Mouse (Mus musculus) liver, adult 2 months (tissue): ENCODE measurements around the gene Panx1. TPM values are rescaled to one million over a fixed set of nuclear protein-coding genes. Genes with fewer than 3 reads are reported as not detected.

ENCODE experiments used
- DNase-seq: peaks from one replicate; pipeline ENCODE4 v3.0.0-alpha.2; 2011; ENCODE audit warnings: low read depth, low spot score; ENCODE audit errors: extremely low read depth
- H3K27ac ChIP-seq: fragments of 200-500 bp; replicated peaks from 2 replicates; pipeline ENCODE4 v1.5.1; 2012; ENCODE audit warnings: low read depth, mild to moderate bottlenecking, control low read depth, inconsistent platforms, low read length; ENCODE audit not compliant: insufficient read depth
- H3K27me3 ChIP-seq: fragments of 200-500 bp; 2 replicates; pipeline ENCODE4 v1.6.1; 2012; ENCODE audit warnings: mild to moderate bottlenecking, moderate library complexity, low read length, inconsistent platforms; ENCODE audit not compliant: control insufficient read depth, insufficient read depth
- H3K36me3 ChIP-seq: fragments of 200-500 bp; 2 replicates; pipeline ENCODE4 v1.6.1; 2012; ENCODE audit warnings: low read length, inconsistent platforms; ENCODE audit not compliant: control insufficient read depth, insufficient read depth
- H3K4me1 ChIP-seq: fragments of 200-500 bp; 2 replicates; pipeline ENCODE4 v1.6.1; 2011; ENCODE audit warnings: low read length; ENCODE audit not compliant: control insufficient read depth, insufficient read depth
- H3K4me3 ChIP-seq: fragments of 200-500 bp; 2 replicates; pipeline ENCODE4 v1.5.1; 2011; ENCODE audit warnings: low read depth, mild to moderate bottlenecking, control low read depth, low read length, moderate library complexity; ENCODE audit not compliant: insufficient read depth
- H3K79me2 ChIP-seq: fragments of 200-500 bp; 2 replicates; pipeline ENCODE4 v1.6.1; 2012; ENCODE audit warnings: inconsistent platforms, mild to moderate bottlenecking, low read length, moderate library complexity; ENCODE audit not compliant: control insufficient read depth, insufficient read depth
- H3K9ac ChIP-seq: fragments of 200-500 bp; 2 replicates; pipeline ENCODE4 v1.6.1; 2012; ENCODE audit warnings: low read depth, mild to moderate bottlenecking, control low read depth, inconsistent platforms, low read length
- CTCF ChIP-seq: fragments of 200-500 bp; IDR thresholded peaks from 2 replicates; pipeline ENCODE4 v1.5.1; 2011; ENCODE audit warnings: low read depth, low read length, control low read depth
- POLR2A ChIP-seq: fragments of 200-500 bp; IDR thresholded peaks from 2 replicates; pipeline ENCODE4 v1.6.1; 2011; ENCODE audit warnings: low read length, control low read depth; ENCODE audit not compliant: insufficient read depth; ENCODE audit errors: extremely low read depth
- WGBS: fragments of 180-500 bp; shearing (Covaris S2); methylation state at CpG from one replicate; pipeline ENCODE4 v1.1.7; 2018; 5-methylcytosine and 5-hydroxymethylcytosine counted together
- polyA plus RNA-seq: library from polyadenylated mRNA; depleted of rRNA; stranded (reverse); fragments of >200 nt; gene quantifications from 2 replicates; pipeline ENCODE4 v1.2.3, GENCODE M21; 2012
- total RNA-seq: library from RNA; depleted of rRNA; stranded (reverse); fragments of >200 nt; gene quantifications from 2 replicates; pipeline ENCODE4 v1.2.3, GENCODE M21; 2014

Gene Panx1
- total and polyA plus RNA-seq, 2 experiments: 1.0 TPM

GRCm38 (mm10) chr9:15003676-15004297 lies 41.5 kb downstream of the Panx1 start:
- no peaks in the 10 kb centered on the region for H3K79me2 ChIP-seq
- no peak overlapping the region for H3K9ac ChIP-seq
- H3K4me3 ChIP-seq: no peak overlapping the region
- no peak for DNase-seq
- H3K4me1 ChIP-seq: no peaks in the 10 kb centered on the region
- no peak overlapping the region for H3K27ac ChIP-seq
- 75% methylated on average over 10 of the region's 10 CpGs for WGBS
- H3K36me3 ChIP-seq: no peaks in the 10 kb centered on the region
- no peak for TF ChIP-seq POLR2A
- TF ChIP-seq CTCF: no peak
- H3K27me3 ChIP-seq: no peaks in the 10 kb centered on the region

- no peak for TF ChIP-seq CTCF
- TF ChIP-seq POLR2A: no peak
- Histone ChIP-seq H3K9ac (no peak overlapping the region), H3K79me2 (no peaks in the 10 kb centered on the region), H3K4me1 (no peaks in the 10 kb centered on the region), H3K27me3 (no peaks in the 10 kb centered on the region), H3K4me3 (no peak overlapping the region), H3K36me3 (no peaks in the 10 kb centered on the region), H3K27ac (no peak overlapping the region)
- 83% methylated on average over 6 of the region's 6 CpGs for WGBS
- no peak for DNase-seq
Observed at GRCm38 (mm10) chr9:15002995-15003613, 42.2 kb downstream of the Panx1 start.

GRCm38 (mm10) chr9:14998790-14999189 lies 46.5 kb downstream of the Panx1 start:
- TF ChIP-seq POLR2A (no peak), CTCF (no peak)
- 84% methylated on average over 9 of the region's 9 CpGs for WGBS
- Histone ChIP-seq H3K9ac (no peak overlapping the region), H3K79me2 (no peaks in the 10 kb centered on the region), H3K27ac (no peak overlapping the region), H3K36me3 (no peaks in the 10 kb centered on the region), H3K4me1 (no peaks in the 10 kb centered on the region), H3K4me3 (no peak overlapping the region), H3K27me3 (no peaks in the 10 kb centered on the region)
- no peak for DNase-seq

- no peak for DNase-seq
- no peak for TF ChIP-seq POLR2A
- no peak for TF ChIP-seq CTCF
- H3K4me3 ChIP-seq: no peak overlapping the region
- H3K36me3 ChIP-seq: no peaks in the 10 kb centered on the region
- H3K27me3 ChIP-seq: no peaks in the 10 kb centered on the region
- no peaks in the 10 kb centered on the region for H3K4me1 ChIP-seq
- WGBS: 77% methylated on average over 11 of the region's 11 CpGs
- H3K79me2 ChIP-seq: no peaks in the 10 kb centered on the region
- no peak overlapping the region for H3K9ac ChIP-seq
- H3K27ac ChIP-seq: no peak overlapping the region
Observed at GRCm38 (mm10) chr9:14997271-14998055, 47.8 kb downstream of the Panx1 start.

GRCm38 (mm10) chr9:14995525-14995924 lies 49.8 kb downstream of the Panx1 start:
- Histone ChIP-seq H3K4me3 (no peak overlapping the region), H3K27me3 (no peaks in the 10 kb centered on the region), H3K27ac (no peak overlapping the region), H3K9ac (no peak overlapping the region), H3K79me2 (no peaks in the 10 kb centered on the region), H3K36me3 (no peaks in the 10 kb centered on the region), H3K4me1 (no peaks in the 10 kb centered on the region)
- 71% methylated on average over 1 of the region's 1 CpGs for WGBS
- DNase-seq: no peak
- no peak for TF ChIP-seq POLR2A
- TF ChIP-seq CTCF: no peak

GRCm38 (mm10) chr9:14988606-14989293 lies 56.5 kb downstream of the Panx1 start:
- H3K4me3 ChIP-seq: no peak overlapping the region
- H3K79me2 ChIP-seq: no peaks in the 10 kb centered on the region
- no peaks in the 10 kb centered on the region for H3K4me1 ChIP-seq
- H3K27ac ChIP-seq: no peak overlapping the region
- DNase-seq: no peak
- no peak overlapping the region for H3K9ac ChIP-seq
- TF ChIP-seq CTCF (no peak), POLR2A (no peak)
- 94% methylated on average over 1 of the region's 1 CpGs for WGBS
- H3K27me3 ChIP-seq: no peaks in the 10 kb centered on the region
- H3K36me3 ChIP-seq: no peaks in the 10 kb centered on the region
